Mouse (Mus musculus): ENCODE data around the gene Csf3.
A peak's percentile ranks its signal among the peaks of the same experiment; 100 is the strongest.
"Not testable (repeated sequence)": the region's sequence is repeated elsewhere in the genome, so short reads cannot be mapped to it uniquely, and the experiment has no call there.

Gene Csf3

DNA sequence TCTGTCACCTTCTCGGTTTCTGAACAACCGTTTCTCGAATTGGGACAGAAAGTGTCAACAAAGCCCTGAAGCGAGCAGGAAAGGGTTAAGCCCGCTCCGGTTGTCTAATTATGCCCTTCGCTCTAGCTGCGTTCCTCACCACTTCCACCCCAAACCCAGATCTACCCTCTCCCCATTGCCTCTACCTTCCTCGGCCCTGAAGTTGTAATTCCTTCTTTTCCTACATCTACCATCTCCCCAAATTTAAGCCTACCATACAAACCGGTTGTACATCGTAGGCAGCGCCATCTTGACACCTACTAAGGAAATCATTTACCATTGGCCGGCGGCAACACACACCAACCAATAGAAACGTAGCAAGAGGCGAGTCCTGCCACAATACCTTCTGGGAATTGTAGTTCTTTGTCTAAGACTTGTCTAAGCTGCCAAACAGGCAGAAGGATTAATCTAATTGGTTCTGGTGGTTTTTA is 28.1 kb downstream of the Csf3 start, which contains the start of gene Med24:
Med24 (minus strand) TSS at position 317 of the 470 bp plus-strand sequence.
- peak; percentile 88 for DNase-seq (ENCODE audit: low read depth)

DNA sequence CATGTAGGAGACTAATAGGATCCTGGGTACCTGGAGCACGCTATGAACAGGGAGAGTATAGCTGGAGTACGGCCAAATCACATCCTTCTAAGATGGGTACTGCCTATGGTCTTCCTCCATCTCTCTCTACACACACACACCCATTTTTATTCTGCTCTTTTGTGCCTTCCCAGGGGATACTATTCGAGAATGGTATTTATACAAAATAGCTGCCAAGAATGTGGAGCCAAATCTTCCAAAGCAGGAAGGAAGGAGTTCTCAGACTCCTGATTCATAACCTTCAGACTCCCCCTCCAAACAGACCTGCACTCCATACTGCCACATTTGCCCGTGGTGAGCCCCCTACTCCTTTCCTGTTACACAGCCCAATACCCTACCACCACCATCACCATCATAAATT is 29.7 kb downstream of the Csf3 start:
- DNase-seq (ENCODE audit: low read depth), result no peak

DNA sequence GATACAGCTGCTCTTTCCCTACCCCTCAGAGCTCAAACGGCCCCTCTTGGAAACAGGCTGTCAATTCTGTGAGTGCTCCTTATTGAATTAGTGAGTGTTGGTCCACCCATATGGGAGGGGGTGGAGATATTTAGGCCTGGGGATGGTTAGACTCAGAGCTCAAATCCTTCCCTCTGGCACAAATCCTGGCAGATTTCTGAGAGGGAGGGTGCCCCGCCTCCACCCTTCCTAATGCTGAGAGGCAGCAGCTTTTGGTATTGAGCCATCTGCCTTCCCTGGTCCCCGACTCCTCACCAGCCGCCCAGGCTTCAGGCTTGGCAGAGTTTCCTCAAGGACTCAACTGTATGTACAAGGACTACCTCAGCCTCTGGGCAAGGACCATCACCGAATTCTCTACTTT is 30.1 kb downstream of the Csf3 start:
- DNase-seq (ENCODE audit: low read depth), result no peak

DNA sequence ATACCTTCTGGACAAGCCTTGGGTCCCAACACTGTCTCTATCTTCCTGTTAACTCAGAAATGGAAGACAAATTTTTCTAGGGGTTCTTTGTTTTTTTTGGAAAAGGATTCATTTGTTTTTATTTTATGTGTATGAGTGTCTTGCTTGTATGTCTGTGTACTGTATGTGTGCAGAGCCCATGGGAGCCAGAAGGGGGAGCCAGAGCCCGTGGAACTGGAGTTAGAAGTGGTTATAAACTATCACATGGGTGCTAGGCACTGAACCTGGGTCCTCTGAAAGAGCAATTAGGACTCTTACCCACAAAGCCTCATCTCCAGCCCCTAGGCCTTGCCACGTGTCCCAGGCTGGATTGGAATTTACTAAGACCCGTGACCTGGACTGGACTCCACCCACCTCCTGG is 33.0 kb downstream of the Csf3 start:
- no peak for DNase-seq (ENCODE audit: low read depth)

DNA sequence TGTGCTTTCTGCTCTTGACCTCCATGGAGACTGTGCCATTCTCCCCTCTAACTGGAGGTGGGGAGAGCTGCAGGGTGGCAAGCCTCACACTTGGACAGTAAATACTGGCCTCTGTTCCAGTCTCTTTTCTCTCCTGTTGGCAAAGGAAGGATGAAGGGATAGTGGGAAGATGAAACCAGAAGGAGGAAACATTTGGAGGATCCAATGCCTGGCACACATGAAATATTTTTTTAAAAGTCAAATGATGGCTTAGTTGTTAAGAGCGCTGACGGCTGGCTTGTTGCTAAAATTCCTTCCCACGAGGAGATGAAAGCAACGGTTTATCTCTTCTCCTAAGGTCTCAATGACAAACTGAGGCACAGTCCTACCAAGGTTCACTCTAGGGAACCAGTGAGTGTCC is 34.0 kb downstream of the Csf3 start:
- no peak for DNase-seq (ENCODE audit: low read depth)

DNA sequence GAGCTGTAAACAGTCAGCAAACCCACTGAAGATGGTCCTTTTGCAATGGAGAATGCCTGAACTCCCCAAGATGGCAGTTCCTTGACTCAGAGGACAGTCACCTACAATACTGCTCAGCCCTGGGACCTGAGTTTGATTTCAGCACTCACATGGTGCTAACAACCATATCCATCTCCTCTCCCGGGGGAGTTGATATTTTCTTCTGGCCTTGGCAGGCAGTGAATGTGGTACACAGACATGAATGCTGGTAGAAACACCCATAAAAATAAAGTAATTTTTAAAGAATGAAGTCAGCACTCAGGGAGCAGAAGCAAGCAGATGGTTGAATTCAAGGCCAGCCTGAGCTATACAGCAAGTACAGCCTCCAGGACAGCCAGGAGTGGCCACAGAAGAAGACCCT is 35.1 kb downstream of the Csf3 start:
- no peak for DNase-seq (ENCODE audit: low read depth)

DNA sequence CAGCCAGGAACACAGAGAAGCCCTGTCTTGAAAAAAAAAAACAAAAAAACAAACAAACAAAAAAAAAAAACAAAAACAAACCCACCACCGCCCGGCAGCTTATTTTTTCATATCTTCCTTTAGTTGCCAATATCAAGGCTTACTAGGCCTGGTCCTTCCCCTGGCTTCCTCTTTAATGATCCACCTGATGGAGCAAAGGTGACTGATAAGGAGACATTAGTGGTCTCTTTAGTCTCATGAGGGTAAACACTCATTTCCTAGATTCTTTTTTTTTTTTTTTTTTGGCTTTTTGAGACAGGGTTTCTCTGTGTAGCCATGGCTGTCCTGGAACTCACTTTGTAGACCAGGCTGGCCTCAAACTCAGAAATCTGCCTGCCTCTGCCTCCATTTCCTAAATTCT is 36.2 kb downstream of the Csf3 start:
- not testable (repeated sequence) for DNase-seq (ENCODE audit: low read depth)

DNA sequence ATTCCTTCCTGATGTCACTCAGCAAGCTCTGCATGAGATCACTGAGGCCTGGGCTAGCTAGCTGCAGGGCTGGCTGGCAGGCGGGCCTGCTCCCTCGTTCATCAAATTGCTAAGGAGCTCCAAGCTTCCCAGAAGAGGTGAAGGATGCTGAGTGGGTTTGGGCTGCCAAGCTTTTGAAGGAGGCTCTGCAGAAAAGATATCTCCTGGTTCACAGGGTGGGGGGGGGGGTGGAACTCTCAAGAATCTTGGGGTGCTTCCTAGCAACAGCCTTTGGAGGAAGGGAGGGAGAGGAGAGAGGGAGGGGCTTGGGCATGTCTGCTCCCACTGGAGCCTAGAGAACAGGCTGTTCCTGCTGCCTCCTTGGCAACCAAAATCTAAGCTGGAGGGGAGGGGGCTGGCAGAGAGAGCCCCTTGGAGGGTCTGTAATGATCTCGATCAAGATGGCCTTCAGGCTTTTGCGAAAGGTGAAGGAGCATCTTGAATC is 37.4 kb downstream of the Csf3 start:
- no peak for DNase-seq (ENCODE audit: low read depth)

DNA sequence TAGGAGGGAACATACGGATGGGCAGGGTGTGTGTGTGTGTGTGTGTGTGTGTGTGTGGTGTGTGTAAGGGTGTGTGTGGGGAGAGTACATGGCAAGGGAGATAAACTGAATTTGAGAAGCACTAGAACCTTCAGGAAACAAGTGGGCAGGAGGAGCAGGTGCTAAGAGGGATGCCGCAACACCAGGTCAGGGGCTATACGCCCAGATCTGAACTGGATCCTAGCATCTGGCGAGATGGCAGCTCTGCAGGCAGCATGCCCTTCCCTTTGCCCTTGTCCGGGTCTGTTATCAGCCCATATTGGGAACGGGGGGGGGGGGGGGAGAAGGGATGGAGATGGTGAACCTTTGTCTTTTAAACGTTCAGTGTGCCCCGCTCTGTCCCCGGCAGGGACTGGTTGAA is 37.9 kb downstream of the Csf3 start:
- no peak for DNase-seq (ENCODE audit: low read depth)

DNA sequence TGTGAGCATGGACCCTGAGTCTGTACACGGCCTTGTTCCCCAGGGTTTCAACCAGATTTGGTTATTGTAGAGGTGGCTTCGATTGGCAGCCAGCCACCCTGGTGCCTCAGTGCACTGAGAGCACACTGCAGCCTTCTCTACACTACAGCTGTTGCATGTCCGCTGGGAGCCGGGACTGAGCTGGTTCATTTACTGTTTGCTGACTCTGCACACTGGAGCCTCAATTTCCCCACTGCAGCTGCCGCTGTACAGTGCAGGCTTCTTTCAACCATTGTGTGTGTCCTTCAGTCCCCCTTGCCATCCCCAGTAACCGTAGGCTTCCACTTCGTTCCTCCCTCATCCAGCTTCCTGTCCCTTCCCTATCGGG is 38.9 kb downstream of the Csf3 start:
- no peak for DNase-seq (ENCODE audit: low read depth)

DNA sequence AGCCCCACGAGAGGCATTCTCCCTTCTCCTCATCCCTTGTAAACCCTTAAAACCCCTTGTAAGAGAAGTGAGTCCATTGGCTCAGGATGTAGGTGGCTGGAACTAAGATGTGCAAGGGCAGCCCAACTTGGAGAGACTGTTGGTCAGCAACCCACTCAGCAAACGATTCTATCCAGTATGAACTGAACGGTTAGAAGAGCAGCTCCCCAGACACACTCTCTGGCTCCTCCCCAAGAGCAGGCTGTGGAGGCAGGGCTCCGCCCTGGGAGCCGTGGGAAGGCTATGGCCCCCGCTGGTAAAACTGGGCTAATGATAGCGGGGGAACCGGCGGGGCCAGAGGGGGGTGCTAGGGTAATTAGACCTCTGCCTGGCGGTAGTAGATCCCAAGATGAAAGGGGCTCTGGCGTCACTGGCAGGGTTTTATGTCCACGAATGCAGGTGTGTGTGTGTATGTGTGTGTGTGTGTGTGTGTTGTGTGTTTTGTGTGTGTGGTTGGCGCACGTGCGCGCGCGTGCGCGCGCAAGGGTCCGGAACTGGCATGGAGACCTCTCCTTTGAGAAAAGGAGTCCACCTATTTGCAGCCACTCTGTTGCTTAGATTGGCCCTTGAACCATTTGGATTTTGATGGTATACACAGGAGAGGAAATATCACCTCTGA is 39.5 kb downstream of the Csf3 start, which contains the start of gene Thra:
Thra (plus strand) TSS at position 246 of the 658 bp plus-strand sequence.
- DNase-seq (ENCODE audit: low read depth), result no peak

DNA sequence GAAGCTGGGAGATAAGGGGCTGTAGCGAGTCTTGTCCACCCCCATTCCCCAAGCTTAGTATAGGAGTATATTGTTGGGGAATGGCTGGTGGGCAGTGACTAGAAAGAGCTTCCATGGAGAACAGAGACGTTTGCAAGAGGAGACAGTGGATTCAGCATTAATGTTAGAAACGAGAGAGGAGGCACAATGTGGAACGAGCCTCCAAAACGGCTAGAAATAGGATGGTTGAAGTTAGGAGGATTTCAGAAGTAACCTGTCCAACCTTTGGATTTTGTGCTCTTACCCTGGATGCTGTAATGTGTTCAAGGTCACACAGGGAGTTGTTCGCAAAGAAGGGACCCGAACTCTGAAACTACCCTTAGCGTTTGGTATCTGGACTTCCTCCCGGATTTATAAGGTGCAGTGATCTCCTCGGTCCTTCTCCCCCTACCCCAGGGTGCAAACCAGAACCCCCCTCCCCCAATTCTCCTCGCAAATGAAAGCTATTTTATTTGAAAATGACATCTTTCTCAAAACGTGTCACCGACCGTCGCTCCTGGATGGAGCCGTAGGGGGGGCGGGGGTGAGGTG is 40.1 kb downstream of the Csf3 start:
- no peak for DNase-seq (ENCODE audit: low read depth)

DNA sequence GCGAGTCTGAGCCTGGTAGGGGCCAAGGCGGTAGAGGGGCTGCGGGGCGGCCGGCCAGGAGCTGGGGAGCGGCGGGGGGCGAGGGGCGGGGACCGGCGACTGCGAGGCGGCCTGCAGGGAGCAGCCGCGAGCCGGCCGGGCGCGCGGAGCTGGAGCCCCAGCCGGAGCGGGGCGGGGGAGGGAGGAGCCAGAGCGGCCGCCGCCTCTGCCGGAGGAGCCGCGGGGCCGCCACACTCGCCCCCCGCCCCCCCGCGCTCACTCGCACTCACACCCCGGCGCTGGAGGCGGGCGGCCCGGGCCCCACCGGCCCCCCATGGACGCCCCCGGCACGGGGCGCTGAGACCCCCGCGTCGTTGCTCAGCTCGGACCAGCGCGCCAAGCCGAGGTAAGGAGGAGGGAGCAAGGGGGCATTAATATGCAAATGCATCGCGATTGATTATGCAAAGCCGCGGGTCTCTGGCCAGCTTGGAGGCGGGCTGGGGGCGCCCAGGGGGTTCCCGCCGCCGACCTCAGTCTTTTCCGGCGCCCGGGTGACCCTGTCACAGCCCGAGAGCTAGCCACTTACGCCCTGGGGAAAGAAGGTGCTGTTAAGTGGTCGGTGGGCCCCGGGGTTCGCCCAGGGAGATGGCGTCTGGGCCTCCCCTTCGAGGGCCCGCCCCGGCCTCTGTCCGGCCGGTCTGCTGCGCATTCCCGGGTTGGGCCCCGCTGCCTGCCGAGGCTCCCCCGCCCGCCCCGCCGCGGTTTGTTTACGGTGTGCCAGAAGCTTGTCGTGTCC is 40.7 kb downstream of the Csf3 start:
- no peak for DNase-seq (ENCODE audit: low read depth)

DNA sequence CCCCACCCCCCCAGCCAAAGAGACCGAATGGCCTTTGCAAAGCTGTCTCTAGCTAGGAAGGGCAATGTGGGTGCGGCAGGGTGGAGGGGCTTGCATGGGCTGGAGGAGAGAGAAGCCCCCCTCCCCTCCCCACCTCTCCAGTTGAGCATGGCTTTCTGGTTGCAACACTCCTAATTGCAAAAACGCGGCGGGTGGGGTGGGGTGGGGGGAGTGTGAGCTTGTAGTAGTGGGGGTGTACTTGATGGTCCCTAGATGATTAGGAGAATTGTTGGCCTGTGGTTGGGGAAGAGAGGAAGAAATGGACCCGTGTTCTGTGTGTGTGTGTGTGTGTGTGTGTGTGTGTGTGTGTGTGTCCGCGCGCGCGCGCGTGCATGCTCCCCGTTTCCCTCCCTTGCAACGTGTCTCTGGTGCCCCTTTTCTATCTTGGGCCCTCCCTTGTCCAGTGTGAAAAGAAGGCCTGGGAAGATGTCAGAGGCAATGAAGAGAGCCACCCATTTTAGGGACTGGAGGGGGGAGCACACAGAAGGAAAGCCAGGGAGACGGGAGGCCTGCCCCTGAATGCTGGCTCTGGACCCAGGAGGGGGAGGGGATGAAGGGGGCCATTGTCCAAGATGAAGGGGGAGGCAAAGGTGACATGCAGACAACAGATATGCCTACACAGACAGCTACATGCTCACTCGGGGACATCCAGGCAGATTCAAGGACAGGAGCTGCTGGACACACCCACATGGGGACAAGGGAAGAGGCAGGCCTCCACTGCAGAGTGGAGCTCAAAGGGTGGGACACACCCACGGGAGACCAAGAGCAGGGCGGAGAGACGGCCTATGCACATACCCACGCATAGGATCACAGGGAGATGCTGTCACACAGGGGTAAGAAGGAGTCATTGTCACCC is 41.6 kb downstream of the Csf3 start:
- no peak for DNase-seq (ENCODE audit: low read depth)

DNA sequence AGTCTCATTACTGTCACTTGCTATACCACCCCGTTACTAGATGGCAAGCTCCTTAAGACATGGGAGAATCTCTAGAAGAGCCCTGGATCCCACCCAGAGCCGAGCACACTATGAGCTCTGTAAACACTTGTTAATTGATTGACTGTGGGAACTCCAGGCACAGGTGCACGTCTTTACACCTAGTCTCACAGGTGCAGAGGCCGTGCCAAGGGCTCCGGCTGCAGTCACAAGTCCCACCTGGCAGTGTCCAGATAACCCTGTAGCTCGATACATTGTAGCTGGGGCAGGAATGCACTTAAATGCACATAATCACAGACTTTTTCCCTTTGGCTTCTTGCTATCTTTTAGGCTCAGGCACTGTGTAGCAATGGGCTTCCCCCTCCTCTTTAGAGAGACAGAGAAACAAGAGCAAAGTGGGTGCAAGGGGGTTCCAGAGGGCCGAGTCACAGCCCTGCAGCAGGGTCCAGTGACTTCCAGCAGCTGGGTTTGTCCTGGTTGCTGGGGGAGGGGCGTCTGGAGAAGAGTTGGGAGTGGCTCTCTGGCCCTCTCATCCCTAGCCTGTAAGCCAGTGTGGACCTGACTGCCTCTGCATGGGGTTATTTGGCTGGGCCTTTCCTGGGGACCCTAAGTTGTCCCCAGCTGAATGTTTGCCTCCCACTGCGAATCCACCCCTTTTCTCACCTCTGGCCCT is 42.7 kb downstream of the Csf3 start:
- no peak for DNase-seq (ENCODE audit: low read depth)

DNA sequence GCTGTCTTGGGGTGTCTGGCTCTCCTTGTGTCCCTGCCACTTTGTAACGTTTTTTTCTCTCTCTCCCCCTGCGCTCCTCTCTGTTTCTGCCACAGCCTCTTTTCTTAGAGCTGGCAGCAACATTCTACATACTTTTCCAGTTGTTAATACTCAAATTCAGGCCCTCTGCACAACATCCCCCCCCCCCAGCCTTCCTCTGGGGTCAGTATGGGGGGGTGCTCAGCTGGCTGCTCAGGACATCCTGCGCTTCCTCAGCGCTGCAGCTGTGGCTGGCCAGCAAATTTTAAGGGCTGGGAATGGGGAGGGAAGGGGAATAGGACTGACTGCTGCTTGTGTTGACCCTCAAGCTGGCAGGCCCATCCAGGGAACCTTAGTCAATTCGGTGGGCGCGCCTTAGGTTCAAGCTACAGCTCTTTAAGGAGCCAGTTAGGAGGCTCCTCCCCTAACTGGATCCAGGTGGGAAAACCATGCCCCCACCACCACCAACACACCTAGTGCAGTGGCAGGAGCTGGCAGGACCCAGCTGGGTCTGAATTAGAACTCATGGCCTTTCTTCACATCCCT is 43.5 kb downstream of the Csf3 start:
- DNase-seq (ENCODE audit: low read depth), result no peak

DNA sequence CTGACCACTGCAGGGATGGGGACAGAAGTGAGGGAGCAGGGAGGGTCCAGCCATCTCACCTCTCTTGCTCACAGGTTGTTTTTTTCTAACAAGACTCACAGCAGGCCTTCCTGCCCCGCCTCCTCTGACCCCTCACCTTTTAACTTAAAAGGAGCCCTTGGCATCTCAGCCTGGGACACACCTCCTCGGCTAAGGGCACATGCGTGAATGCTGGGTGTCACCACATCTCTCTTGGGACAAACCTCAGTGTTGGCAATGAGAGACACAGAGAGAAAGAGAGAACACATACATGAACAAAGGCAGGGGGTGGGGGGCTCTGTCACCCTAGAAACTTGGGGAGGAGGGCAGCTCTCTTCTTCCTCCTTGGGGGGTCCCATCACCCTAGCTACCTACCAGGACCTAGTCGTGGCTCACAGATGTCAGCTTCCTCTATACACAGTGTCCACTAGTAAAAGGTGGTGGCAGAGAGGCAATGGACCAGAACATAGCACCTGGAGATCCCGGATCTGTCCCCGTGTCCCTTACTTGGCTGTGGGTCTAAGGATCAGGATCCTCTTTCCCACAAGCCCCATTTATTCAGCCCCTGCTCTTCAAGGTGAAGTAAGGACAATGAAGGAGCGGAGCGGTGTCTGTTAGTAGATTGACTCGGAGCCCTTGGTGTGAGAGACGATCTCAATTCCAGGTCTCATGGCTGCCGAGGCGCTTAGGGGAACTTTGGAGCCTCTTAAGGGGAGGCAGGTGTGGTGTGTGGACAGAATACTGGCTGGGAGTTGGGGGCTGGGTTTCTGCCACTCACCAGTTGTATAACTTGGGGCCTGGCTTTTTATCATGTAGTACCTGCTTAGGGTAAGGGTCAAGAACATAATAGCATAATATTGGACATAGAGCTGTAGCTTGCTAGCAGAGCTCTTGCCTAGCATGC is 45.1 kb downstream of the Csf3 start:
- DNase-seq (ENCODE audit: low read depth), result no peak

DNA sequence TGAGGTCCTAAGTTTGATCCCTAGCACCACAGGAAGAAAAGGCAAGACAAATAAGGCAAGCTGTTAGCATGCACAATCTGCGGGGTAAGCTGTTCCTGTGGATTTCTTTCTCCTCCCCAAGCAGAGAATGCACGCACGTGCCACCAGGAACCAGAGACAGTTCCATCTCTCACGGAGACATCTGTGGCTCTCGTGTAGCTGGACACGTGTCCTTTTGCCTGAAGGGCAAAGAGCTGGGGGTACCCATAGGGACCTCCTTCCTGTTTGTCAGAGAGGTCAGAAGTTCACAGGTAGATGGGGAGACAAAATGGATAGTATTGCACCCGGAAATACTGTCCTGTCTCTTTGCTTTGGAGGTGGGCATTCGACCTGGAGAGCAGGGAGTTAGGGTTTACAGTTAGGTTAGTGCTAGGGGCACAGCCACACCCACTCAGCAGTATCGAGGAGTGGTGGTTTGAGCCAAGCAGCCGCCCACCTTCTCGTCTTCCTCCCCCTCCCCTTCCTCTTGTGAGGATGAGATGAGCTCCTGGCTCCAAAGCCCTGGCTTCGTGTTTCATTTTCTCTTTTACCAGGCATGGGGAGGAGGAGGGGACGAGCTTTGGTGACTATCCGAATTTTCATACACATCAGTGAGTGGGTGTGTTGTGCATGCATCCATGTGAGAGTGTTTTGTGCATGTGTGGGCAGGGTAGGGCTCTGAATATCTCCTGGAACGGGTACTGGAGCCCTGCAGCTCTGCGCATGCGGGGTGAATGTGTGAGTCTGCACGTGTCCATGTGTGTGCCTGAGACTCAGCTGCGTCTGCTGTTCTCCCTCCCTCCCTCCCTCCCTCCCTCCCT is 46.0 kb downstream of the Csf3 start:
- DNase-seq (ENCODE audit: low read depth), result peak; percentile 72
